Mouse (Mus musculus) urinary bladder, postnatal 14 days (tissue): ENCODE measurements around the gene Plin2.
A peak's percentile ranks its signal among the peaks of the same experiment; 100 is the strongest.

Source experiments
- DNase-seq: peaks from one replicate; pipeline ENCODE4 v3.0.0; 2021; ENCODE audit warnings: low spot score

Gene Plin2

DNA sequence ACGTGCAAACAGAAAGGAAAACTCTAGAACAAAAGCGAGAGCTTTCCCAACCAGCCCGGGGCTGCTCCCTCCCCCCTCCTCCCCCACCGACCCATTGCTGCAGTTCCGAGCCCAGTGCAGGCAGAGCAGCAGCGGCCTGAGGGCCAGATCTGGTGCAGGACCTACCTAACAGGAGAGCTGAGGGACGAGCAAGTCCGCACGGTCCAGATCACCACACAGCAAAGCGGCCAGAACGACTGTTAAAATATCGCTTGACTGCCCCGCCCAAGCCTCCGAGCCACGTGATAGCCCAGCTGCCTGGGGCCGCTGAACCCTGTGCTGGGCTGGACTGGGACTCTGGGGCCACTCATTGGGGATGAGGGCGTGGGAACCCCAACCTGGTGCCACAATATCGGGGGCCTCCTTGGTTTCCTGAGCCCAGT is at the start of gene Plin2:
TSS of gene Plin2 (minus strand) at position 281 of the 422 bp plus-strand sequence.
- DNase-seq, result peak; percentile 79

DNA sequence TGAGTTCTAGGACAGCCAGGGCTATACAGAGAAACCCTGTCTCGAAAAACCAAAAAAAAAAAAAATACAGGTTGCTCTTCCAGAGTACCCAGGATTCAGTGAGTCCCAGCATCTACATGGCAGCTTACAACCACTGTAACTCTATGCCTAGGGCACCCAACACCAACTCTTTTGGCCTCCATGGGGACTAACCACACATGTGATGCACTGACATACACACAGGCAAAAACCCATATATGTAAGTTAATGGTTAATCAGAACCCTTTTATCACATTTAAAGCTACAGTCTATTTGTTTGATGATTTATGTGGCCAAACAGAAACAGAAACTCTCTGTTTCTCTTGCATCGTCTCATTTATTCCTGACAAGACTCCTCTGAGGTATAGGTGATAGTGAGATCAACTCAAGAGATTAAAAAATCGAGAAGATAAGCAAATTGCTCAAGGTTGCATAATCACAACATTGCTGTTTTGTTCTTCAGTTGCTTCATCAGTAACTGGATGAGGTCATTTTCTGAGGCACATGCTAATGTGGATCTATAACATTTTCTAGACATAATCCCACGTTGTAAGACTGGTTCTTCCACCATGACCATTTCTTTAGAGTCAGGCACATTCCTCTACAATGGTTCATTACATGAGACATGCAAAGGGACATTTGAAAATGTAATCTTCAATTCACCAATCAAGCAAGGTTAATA is 49.2 kb upstream of the Plin2 start:
- DNase-seq, result no peak

GRCm38 (mm10) chr4:86717176-86717575 is 47.3 kb upstream of the Plin2 start:
- DNase-seq, result no peak

DNA sequence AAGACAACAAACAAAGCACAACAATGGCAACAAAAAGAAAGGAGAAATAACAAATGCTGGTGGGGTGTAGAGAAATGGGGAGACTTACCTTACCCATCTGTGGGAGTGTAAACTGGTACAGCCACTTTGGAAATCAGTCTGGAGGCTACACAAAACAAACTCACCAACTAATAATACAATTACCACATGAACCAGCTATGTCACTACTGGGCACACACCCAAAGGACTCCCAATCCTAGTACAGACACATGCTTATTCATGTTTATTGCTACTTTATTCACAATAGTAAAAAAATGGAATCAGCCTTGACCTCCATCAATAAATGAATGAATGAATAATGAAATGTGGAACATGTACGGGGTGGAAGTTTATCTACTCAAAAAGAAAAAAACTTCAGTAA is 45.5 kb upstream of the Plin2 start:
- DNase-seq, result no peak

GRCm38 (mm10) chr4:86713518-86713917 is 43.7 kb upstream of the Plin2 start:
- no peak for DNase-seq

DNA sequence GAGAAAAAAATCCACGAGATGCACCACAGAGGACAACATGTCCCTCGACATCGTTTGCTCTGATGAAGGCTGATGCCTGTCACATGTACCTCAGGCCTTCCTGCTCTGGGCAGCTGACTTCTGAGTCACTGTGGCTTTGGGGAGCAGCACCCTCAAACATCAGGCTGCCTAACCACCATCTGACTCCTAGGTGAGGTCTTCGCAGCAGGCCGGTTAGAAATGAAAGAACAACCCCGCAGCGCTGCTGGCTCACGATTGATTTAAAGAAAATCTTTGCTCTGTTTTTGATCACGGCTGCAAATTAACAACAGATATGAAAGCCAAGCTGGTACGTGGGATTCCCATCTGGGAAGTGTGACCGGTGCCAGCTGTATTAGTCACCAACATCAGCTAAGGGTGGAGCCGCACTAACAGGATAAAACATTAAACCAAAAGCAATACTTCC is 42.9 kb upstream of the Plin2 start:
- DNase-seq, result peak; percentile 69

- no peak for DNase-seq
Measured at GRCm38 (mm10) chr4:86710666-86711215, 40.9 kb upstream of the Plin2 start.

- DNase-seq, result no peak
Measured at GRCm38 (mm10) chr4:86710034-86710650, 40.3 kb upstream of the Plin2 start.

- no peak for DNase-seq
Measured at GRCm38 (mm10) chr4:86708801-86709200, 38.9 kb upstream of the Plin2 start.

- no peak for DNase-seq
Measured at GRCm38 (mm10) chr4:86699161-86699865, 29.5 kb upstream of the Plin2 start.

GRCm38 (mm10) chr4:86696890-86697289 is 27.0 kb upstream of the Plin2 start:
- peak; percentile 20 for DNase-seq

GRCm38 (mm10) chr4:86695081-86695480 is 25.2 kb upstream of the Plin2 start:
- DNase-seq, result peak; percentile 72

DNA sequence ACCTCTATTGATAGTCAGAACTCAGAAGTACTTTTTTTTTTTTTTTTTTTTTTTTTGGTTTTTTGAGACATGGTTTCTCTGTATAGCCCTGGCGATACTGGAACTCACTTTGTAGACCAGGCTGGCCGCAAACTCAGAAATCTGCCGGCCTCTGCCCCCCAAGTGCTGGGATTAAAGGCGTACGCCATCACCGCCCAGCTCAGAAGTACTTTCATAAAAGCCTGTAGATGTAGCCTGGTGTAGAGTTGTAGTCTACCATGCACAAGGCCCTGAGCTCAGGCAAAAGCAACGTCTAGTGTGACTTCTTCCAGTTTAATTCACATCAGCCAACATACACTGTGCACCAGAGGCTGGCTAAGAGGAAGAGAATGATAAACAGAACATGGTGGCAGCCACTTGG is 23.1 kb upstream of the Plin2 start:
- DNase-seq, result no peak

DNA sequence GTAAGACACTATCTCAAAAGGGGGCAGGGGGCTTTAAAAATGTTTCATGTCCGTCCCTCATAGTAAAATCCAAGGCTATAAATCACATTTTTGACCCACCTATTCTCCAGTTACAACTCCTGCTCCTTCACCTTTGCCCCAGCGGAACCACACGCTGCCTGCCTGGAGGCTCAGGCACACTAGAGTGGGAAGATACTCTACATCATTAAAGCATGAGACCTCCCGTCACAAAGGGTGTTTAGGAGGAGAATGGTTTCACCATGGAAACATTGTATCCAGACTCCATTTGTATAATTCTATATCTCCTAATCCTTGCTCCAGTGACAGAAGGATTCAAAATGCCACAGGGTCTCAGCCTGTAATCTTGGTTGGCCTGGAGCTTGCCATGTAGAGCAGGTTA is 21.4 kb upstream of the Plin2 start:
- no peak for DNase-seq

DNA sequence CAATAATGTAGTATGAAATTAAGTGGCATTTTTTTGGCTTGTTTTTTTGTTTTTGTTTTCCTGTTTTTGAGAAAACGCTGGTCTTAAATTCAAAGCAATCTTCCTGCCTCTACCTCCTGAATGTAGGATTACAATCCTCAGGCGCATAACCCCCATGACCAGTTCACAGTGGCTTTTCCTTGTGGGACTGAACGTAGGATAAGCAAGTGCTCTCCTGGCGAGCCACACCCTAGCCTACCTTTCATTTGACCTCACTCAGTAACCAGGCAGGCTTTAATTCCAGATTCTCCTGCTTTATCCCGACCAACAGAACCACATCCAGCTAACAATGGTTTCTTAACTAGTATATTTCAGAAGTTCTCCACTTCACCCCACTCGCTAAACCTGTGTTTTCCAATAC is 20.9 kb upstream of the Plin2 start:
- no peak for DNase-seq

DNA sequence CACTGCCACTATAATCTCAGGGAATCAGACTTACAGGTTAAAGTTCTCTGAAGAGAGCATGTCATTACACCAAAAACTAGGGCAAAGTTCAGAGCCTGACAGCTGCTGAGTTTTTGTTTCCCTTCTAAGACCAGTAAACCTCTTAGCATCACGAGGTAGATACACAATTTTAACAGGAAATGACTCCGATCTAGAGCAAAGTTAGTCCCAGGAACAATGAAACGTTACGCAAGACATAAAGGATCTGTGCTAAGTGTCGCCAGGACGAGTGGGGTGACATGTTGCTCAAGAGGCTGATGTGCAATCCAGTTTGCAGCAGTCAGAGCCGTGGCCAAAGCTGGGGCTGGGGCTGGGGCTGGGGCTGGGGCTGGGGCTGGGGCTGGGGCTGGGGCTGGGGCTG is 20.3 kb upstream of the Plin2 start:
- peak; percentile 47 for DNase-seq

- no peak for DNase-seq
Measured at GRCm38 (mm10) chr4:86689056-86689735, 19.3 kb upstream of the Plin2 start.

DNA sequence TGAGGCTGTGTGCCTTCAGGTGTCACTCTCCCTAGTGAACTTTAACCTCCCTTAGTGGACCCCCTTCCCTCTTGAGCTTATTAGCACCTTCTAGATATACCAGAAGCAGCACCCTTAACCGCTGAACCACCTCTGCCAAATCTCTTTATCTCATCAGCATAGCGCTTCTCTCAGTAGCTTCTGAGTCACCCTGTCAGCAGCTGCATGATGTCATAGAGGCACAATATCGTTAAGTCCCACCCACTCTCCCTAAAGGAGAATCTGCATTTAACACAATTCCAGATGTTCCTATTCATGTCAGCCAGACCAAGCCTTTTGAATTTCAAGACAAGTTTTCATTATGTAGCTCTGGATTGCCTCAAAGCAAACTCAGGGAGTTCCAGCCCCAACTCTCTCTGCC is 16.7 kb upstream of the Plin2 start:
- no peak for DNase-seq

- no peak for DNase-seq
Measured at GRCm38 (mm10) chr4:86686009-86686366, 16.1 kb upstream of the Plin2 start.

GRCm38 (mm10) chr4:86685231-86686008 is 15.6 kb upstream of the Plin2 start:
- no peak for DNase-seq

DNA sequence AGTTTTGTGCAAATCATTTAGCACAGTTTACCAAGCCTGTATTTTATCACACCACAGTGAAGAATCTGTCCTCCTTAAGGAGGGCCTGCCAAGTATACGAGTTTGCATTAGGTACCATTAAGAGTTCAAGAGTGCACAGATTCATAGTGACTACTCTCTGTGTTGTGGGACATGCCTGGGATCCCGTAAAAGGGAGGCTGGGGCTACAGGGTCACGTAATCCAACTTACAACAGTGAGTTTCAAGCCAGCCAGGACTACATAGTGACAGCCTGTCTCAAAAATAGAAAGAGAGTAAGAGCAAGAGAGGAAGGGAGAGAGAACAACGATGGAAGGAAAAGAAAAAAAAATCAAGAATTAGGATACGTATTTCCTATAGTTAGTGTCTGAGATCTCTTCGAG is 14.9 kb upstream of the Plin2 start:
- DNase-seq, result no peak

GRCm38 (mm10) chr4:86683746-86684145 is 13.9 kb upstream of the Plin2 start:
- no peak for DNase-seq
